Mouse (Mus musculus): ENCODE data around the gene Epb41l1. TPM values are rescaled to one million over a fixed set of nuclear protein-coding genes. Genes with fewer than 3 reads are reported as not detected.

Gene Epb41l1
- polyA plus RNA-seq, 1 experiment from 2014 or later = 1.1 TPM

- H3K36me3 ChIP-seq (replicated peaks) = no peaks in the 10 kb centered on the region
- WGBS = 88% methylated on average over 7 of the region's 7 CpGs
These were observed 156.3 kb downstream of the Epb41l1 start for GRCm38 (mm10) chr2:156576850-156577587.

GRCm38 (mm10) chr2:156580507-156580906 is 159.8 kb downstream of the Epb41l1 start:
- WGBS = 87% methylated on average over 5 of the region's 5 CpGs
- no peak overlapping the region for H3K27ac ChIP-seq
- no peak for DNase-seq (ENCODE audit: extremely low spot score, low spot score)
- H3K27me3 ChIP-seq (ENCODE audit: poor library complexity, severe bottlenecking) = 0 out of 2 replicates have a peak, but pooled peaks cover 5% of the 10 kb centered on the region
- H3K4me1 ChIP-seq = peaks cover 13% of the 10 kb centered on the region
- H3K36me3 ChIP-seq (replicated peaks) = no peaks in the 10 kb centered on the region
- H3K4me3 ChIP-seq = no peak overlapping the region
- H3K9me3 ChIP-seq = no peaks in the 10 kb centered on the region

More at GRCm38 (mm10) chr2:156576850-156577587, 156.3 kb downstream of the Epb41l1 start:
- no peaks in the 10 kb centered on the region for H3K9me3 ChIP-seq
- no peaks in the 10 kb centered on the region for H3K27me3 ChIP-seq (ENCODE audit: poor library complexity, severe bottlenecking)
- DNase-seq (ENCODE audit: extremely low spot score, low spot score) = no peak
- no peak overlapping the region for H3K27ac ChIP-seq
- H3K4me1 ChIP-seq = no peaks in the 10 kb centered on the region
- H3K4me3 ChIP-seq = no peak overlapping the region

- H3K36me3 ChIP-seq (replicated peaks) = no peaks in the 10 kb centered on the region
- 71% methylated on average over 10 of the region's 10 CpGs for WGBS
- H3K9me3 ChIP-seq = no peaks in the 10 kb centered on the region
- DNase-seq (ENCODE audit: extremely low spot score, low spot score) = no peak
- H3K27ac ChIP-seq = no peak overlapping the region
- 0 out of 2 replicates have a peak, but pooled peaks cover 5% of the 10 kb centered on the region for H3K27me3 ChIP-seq (ENCODE audit: poor library complexity, severe bottlenecking)
- H3K4me1 ChIP-seq = peaks cover 16% of the 10 kb centered on the region
- no peak overlapping the region for H3K4me3 ChIP-seq
These were observed 160.5 kb downstream of the Epb41l1 start for GRCm38 (mm10) chr2:156581244-156581643.

- Histone ChIP-seq H3K36me3 (replicated peaks) (no peaks in the 10 kb centered on the region), H3K4me3 (no peak overlapping the region), H3K27me3 (ENCODE audit: poor library complexity, severe bottlenecking) (0 out of 2 replicates have a peak, but pooled peaks cover 5% of the 10 kb centered on the region), H3K27ac (no peak overlapping the region), H3K4me1 (peaks cover 16% of the 10 kb centered on the region), H3K9me3 (no peaks in the 10 kb centered on the region)
- DNase-seq (ENCODE audit: extremely low spot score, low spot score) = no peak
- 93% methylated on average over 10 of the region's 10 CpGs for WGBS
These were observed 162.2 kb downstream of the Epb41l1 start for GRCm38 (mm10) chr2:156582887-156583286.

GRCm38 (mm10) chr2:156584154-156584796 is 163.6 kb downstream of the Epb41l1 start:
- no peak for DNase-seq (ENCODE audit: extremely low spot score, low spot score)
- Histone ChIP-seq H3K36me3 (replicated peaks) (no peaks in the 10 kb centered on the region), H3K4me3 (no peak overlapping the region), H3K4me1 (peaks cover 16% of the 10 kb centered on the region), H3K27me3 (ENCODE audit: poor library complexity, severe bottlenecking) (0 out of 2 replicates have a peak, but pooled peaks cover 5% of the 10 kb centered on the region), H3K9me3 (no peaks in the 10 kb centered on the region), H3K27ac (0 out of 2 replicates have a peak overlapping the region, but pooled peaks have one; percentile 13)
- 64% methylated on average over 11 of the region's 11 CpGs for WGBS

- WGBS = 43% methylated on average over 14 of the region's 14 CpGs
These were observed 164.2 kb downstream of the Epb41l1 start for GRCm38 (mm10) chr2:156584797-156585471.

GRCm38 (mm10) chr2:156589481-156589880 is 168.8 kb downstream of the Epb41l1 start:
- 91% methylated on average over 9 of the region's 9 CpGs for WGBS
- H3K36me3 ChIP-seq (replicated peaks) = no peaks in the 10 kb centered on the region
- H3K27ac ChIP-seq = no peak overlapping the region
- 0 out of 2 replicates have a peak, but pooled peaks cover 1% of the 10 kb centered on the region for H3K27me3 ChIP-seq (ENCODE audit: poor library complexity, severe bottlenecking)
- peaks cover 14% of the 10 kb centered on the region for H3K4me1 ChIP-seq
- H3K4me3 ChIP-seq = no peak overlapping the region
- no peaks in the 10 kb centered on the region for H3K9me3 ChIP-seq
- no peak for DNase-seq (ENCODE audit: extremely low spot score, low spot score)

More at GRCm38 (mm10) chr2:156584797-156585471, 164.2 kb downstream of the Epb41l1 start:
- no peaks in the 10 kb centered on the region for H3K9me3 ChIP-seq
- H3K36me3 ChIP-seq (replicated peaks) = no peaks in the 10 kb centered on the region
- 0 out of 2 replicates have a peak overlapping the region, but pooled peaks have one; percentile 13 for H3K27ac ChIP-seq
- no peak overlapping the region for H3K4me3 ChIP-seq
- H3K27me3 ChIP-seq (ENCODE audit: poor library complexity, severe bottlenecking) = 0 out of 2 replicates have a peak, but pooled peaks cover 5% of the 10 kb centered on the region
- H3K4me1 ChIP-seq = peaks cover 16% of the 10 kb centered on the region
- no peak for DNase-seq (ENCODE audit: extremely low spot score, low spot score)

Small RNA genes within 50 kb of the gene (microRNA-seq; reads per million reads assigned to microRNA genes)
- not detected for gene Gm22758

Other genes with a start within 250 kb of the Epb41l1 start
- gene Rbm39, start 240.7 kb upstream of the Epb41l1 start, polyA plus RNA-seq (2016; fragmentation: Nextera tagmentation; extraction: Ambion mirVana) = 542 and 576 TPM in 2 replicates
- 71.6 and 77.4 TPM in 2 replicates for gene Phf20, start 224.4 kb upstream of the Epb41l1 start, polyA plus RNA-seq (2016; fragmentation: Nextera tagmentation; extraction: Ambion mirVana)
- gene Cnbd2, start 108.6 kb upstream of the Epb41l1 start, polyA plus RNA-seq (2016; fragmentation: Nextera tagmentation; extraction: Ambion mirVana) = 2.5 and 2.6 TPM in 2 replicates
- 49.0 and 52.1 TPM in 2 replicates for gene Scand1, start 108.2 kb upstream of the Epb41l1 start, polyA plus RNA-seq (2016; fragmentation: Nextera tagmentation; extraction: Ambion mirVana)
- 51.6 and 53.4 TPM in 2 replicates for gene Aar2, start 126.7 kb downstream of the Epb41l1 start, polyA plus RNA-seq (2016; fragmentation: Nextera tagmentation; extraction: Ambion mirVana)
- gene Dlgap4, start 192.8 kb downstream of the Epb41l1 start, polyA plus RNA-seq (2016; fragmentation: Nextera tagmentation; extraction: Ambion mirVana) = 117 and 126 TPM in 2 replicates

All from forebrain, embryonic 10.5 days (tissue).